Mouse (Mus musculus): ENCODE measurements around the gene Zfp444. TPM values are rescaled to one million over a fixed set of nuclear protein-coding genes. Genes with fewer than 3 reads are reported as not detected.

Zfp444 gene
- total and polyA plus RNA-seq, 3 experiments, result 16.2 to 24.2 TPM; not detected in 1

DNA sequence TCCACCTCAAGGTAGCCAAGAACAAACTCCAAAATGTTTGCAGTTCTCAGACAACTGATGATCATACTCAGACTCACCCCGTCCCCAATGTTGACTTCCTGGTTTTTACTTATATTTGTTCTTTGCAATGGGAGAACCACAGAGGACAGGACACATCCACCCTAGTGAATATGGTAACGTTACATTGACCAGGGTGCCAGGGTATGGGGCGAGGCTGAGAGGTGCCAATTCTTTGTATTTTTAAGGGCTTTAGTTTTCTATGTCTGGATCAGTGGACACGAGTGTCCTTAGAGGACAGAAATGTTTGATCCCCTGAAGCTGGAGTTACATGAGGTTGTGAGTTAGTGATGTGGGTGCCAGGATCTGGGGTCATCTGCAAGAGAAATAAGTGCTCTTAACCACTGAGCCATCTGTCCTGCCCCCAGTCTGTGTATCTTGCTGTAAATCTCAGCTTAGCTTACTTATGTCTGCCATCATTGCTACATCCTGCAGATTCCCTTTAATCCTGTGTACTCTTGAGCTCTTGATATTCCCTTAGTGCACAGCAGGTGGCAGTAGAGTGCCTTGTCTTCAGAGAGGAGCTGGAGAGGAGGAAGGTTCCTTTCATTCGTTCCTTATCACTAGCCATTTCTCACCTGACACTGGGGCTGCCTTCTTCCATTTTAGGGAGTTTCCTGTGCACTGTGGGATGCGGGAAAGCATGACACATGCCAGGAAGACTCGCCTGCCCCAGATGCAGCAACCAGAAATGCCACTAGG lies 45.2 kb upstream of the Zfp444 start:
- TF ChIP-seq TAL1 (IDR thresholded peaks at IDR 0.05; ENCODE audit: low read length), result no peak
- TF ChIP-seq EP300 (IDR thresholded peaks at IDR 0.05; ENCODE audit: low read depth in 1 of 2, low read length in 2 of 2), result no peak
- no peak for TF ChIP-seq E2F4 (IDR thresholded peaks at IDR 0.05; ENCODE audit: borderline replicate concordance, low read depth, low read length)
- peak; percentile 92 for TF ChIP-seq ZC3H11A (IDR thresholded peaks at IDR 0.05; ENCODE audit: low read depth, low read length)
- no peak for TF ChIP-seq MYB (IDR thresholded peaks at IDR 0.05; ENCODE audit: low read depth, low read length)
- TF ChIP-seq ZKSCAN1 (IDR thresholded peaks at IDR 0.05; ENCODE audit: low read depth, low read length), result no peak
- TF ChIP-seq BHLHE40 (IDR thresholded peaks at IDR 0.05; ENCODE audit: borderline replicate concordance, low read depth, low read length), result no peak
- TF ChIP-seq USF1 (IDR thresholded peaks at IDR 0.05; ENCODE audit: low read depth, low read length), result no peak
- no peak for TF ChIP-seq TCF12 (IDR thresholded peaks at IDR 0.05; ENCODE audit: low read depth, low read length)
- no peak for TF ChIP-seq JUND (IDR thresholded peaks at IDR 0.05; ENCODE audit: low read depth, low read length)
- peak; percentile 53; the same call in 1 of the 2 replicates for TF ChIP-seq GATA1 (IDR thresholded peaks at IDR 0.05; ENCODE audit: low read depth, low read length)
- no peak for TF ChIP-seq POLR2AphosphoS2 (IDR thresholded peaks at IDR 0.05; ENCODE audit: low read length)
- no peak for TF ChIP-seq MEF2A (IDR thresholded peaks at IDR 0.05; ENCODE audit: extremely low read depth, insufficient replicate concordance, low read depth, low read length, poor library complexity, severe bottlenecking)
- TF ChIP-seq SIN3A (IDR thresholded peaks at IDR 0.05; ENCODE audit: low read length), result peak; percentile 60; the same call in 1 of the 2 replicates
- no peak for TF ChIP-seq MAZ (IDR thresholded peaks at IDR 0.05; ENCODE audit: low read depth, low read length)
- TF ChIP-seq MXI1 (IDR thresholded peaks at IDR 0.05; ENCODE audit: low read depth, low read length), result no peak
- TF ChIP-seq MAX (IDR thresholded peaks at IDR 0.05; ENCODE audit: low read length), result no peak
- TF ChIP-seq CTCF (IDR thresholded peaks at IDR 0.05 in 2 of 3, conservative IDR thresholded peaks at IDR 0.05 in 1 of 3; ENCODE audit: control insufficient read depth in 1 of 3, insufficient read depth in 1 of 3, low read depth in 2 of 3, low read length in 3 of 3, poor library complexity in 1 of 3, severe bottlenecking in 1 of 3), result peak; percentile 66 to 97 (median 93)
- TF ChIP-seq SMC3 (IDR thresholded peaks at IDR 0.05; ENCODE audit: low read depth, low read length), result peak; percentile 99
- no peak for TF ChIP-seq USF2 (IDR thresholded peaks at IDR 0.05; ENCODE audit: borderline replicate concordance in 1 of 2, insufficient read depth in 1 of 2, low read depth in 1 of 2, low read length in 2 of 2)
- no peak for TF ChIP-seq CHD1 (IDR thresholded peaks at IDR 0.05; ENCODE audit: low read depth, low read length)
- no peak for TF ChIP-seq HCFC1 (IDR thresholded peaks at IDR 0.05; ENCODE audit: low read depth, low read length)
- TF ChIP-seq CHD2 (IDR thresholded peaks at IDR 0.05; ENCODE audit: low read length), result no peak
- no peak for TF ChIP-seq RCOR1 (IDR thresholded peaks at IDR 0.05; ENCODE audit: low read depth, low read length)
- TF ChIP-seq RAD21 (IDR thresholded peaks at IDR 0.05; ENCODE audit: low read depth, low read length), result peak; percentile 93
- no peak for TF ChIP-seq NRF1 (IDR thresholded peaks at IDR 0.05; ENCODE audit: insufficient read depth, low read depth, low read length, poor library complexity, severe bottlenecking)
- no peak for TF ChIP-seq ETS1 (IDR thresholded peaks at IDR 0.05; ENCODE audit: low read depth, low read length)
- H3K27me3 ChIP-seq (ENCODE audit: control insufficient read depth in 1 of 2, insufficient read depth in 2 of 2, low read length in 2 of 2), result no peaks in the 10 kb centered on the region
- no peaks in the 10 kb centered on the region for H3K36me3 ChIP-seq (ENCODE audit: control insufficient read depth in 1 of 2, insufficient read depth in 2 of 2, low read length in 2 of 2)
- peak; percentile 87 for DNase-seq (ENCODE audit: low read depth, low spot score)
- no peaks in the 10 kb centered on the region for H3K9me3 ChIP-seq (replicated peaks; ENCODE audit: insufficient read depth, low read length)
- H3K4me1 ChIP-seq (ENCODE audit: control insufficient read depth in 1 of 2, insufficient read depth in 2 of 2, low read length in 2 of 2), result no peaks in the 10 kb centered on the region
- no peaks in the 10 kb centered on the region for H3K79me2 ChIP-seq (ENCODE audit: control insufficient read depth, insufficient read depth, low read length, poor library complexity)
- no peak overlapping the region for H3K9ac ChIP-seq (ENCODE audit: control insufficient read depth, low read depth, low read length, poor library complexity, severe bottlenecking)
- no peak overlapping the region for H3K4me3 ChIP-seq (ENCODE audit: control insufficient read depth in 1 of 2, insufficient read depth in 1 of 2, low read depth in 2 of 2, low read length in 2 of 2)
- H3K27ac ChIP-seq (ENCODE audit: control insufficient read depth, low read depth, low read length), result no peak overlapping the region
